Mouse (Mus musculus): ENCODE results near the gene Golga2.

DNA sequence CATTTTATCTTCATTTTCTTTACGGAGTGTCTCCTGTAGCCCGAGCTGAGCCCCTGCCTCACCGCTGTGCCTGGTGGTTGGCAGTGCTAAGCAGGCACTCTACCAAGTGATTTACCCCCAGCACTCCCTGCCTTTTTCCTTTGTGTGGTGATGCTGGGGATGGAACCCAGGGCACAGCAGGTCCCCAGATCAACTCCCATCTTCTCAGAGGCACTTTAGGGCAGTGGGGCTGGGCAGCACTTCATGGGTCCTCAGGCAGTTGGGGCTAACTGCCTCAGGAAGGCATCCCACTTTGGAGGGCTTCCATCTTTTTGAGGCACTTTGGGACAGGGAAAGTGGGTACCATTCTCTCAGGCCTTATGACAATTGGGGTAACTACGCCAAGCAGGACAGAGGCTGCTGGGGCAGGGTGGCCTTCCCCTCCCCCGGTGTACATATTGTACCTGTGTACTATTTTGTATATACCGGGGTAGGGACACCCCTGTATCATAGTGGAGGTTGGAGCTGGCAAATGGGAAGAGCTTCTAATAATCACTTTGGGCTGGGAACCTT is 20.1 kb downstream of the Golga2 start:
- no peak for TF ChIP-seq POLR2A (IDR thresholded peaks at IDR 0.05; ENCODE audit: insufficient read depth, low read length)
- no peak for TF ChIP-seq CTCF (IDR thresholded peaks at IDR 0.05; ENCODE audit: low read depth, low read length)

Measured in ES-Bruce4 (cell line).